Mouse (Mus musculus): Measurements from ENCODE around the gene Ptprm.

DNA sequence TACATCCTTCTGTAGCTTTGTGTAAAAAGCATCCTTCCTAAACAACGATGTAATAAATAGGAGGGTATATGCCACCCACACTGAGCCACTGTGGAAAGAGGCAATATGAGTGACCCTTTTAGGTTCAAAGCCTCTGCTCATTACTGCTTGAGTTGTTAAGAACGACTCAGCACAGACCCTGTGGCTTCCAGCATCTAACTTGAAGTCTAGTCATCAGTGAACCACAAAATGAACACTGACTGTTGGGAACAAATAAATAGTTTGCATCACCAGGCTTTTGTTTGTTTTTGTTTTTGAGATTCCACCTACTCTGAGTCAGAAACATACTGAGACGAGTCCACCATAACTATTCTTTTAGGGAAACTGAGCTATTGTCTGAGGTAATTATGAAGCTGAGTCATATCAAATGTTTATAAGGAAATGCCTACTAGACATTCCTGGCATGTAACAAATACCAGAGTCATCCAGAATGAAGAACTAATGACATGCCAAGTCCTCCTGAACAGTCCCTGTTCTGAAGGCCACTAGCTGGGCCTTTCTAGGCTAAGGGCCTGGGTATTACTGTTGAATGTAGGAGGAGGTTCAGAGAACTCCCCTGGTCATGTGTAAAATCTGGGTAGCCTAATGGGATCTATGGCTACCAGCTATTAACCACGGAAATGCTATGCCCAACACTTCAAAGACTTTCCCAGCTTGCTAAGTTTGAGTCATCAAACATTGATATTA, 603.6 kb downstream of the Ptprm start:
- TF ChIP-seq CTCF (IDR thresholded peaks at IDR 0.05; ENCODE audit: low read depth) (no peak), EP300 (IDR thresholded peaks at IDR 0.05; ENCODE audit: low read depth) (no peak)
